Mouse (Mus musculus) embryonic facial prominence, embryonic 12.5 days (tissue): ENCODE data around the gene Elavl3. TPM values are rescaled to one million over a fixed set of nuclear protein-coding genes. Genes with fewer than 3 reads are reported as not detected.

Experiments
- ATAC-seq: fragments of 200-750 bp; cut with Nextera tagmentation; 2 replicates; pipeline ENCODE4 v1.8.0; 2017; ENCODE audit not compliant: insufficient number of reproducible peaks, insufficient read depth, low FRiP score, low TSS enrichment
- H3K27ac ChIP-seq: fragments of 300-500 bp; sonication (generic); 2 replicates; pipeline ENCODE4 v1.5.1; 2016; ENCODE audit warnings: mild to moderate bottlenecking
- H3K27me3 ChIP-seq: fragments of 300-500 bp; sonication (generic); 2 replicates; pipeline ENCODE4 v1.6.1; 2016; ENCODE audit warnings: mild to moderate bottlenecking, moderate library complexity
- H3K36me3 ChIP-seq: fragments of 300-500 bp; sonication (generic); 2 replicates; pipeline ENCODE4 v1.6.1; 2016; ENCODE audit warnings: mild to moderate bottlenecking
- H3K4me1 ChIP-seq: fragments of 300-500 bp; sonication (generic); 2 replicates; pipeline ENCODE4 v1.6.1; 2016
- H3K4me2 ChIP-seq: fragments of 300-500 bp; sonication (generic); replicated peaks from 2 replicates; pipeline ENCODE4 v1.6.1; 2016; ENCODE audit warnings: mild to moderate bottlenecking, moderate library complexity
- H3K4me3 ChIP-seq: fragments of 300-500 bp; sonication (generic); 2 replicates; pipeline ENCODE4 v1.5.1; 2016; ENCODE audit warnings: mild to moderate bottlenecking
- H3K9ac ChIP-seq: fragments of 300-500 bp; sonication (generic); 2 replicates; pipeline ENCODE4 v1.6.1; 2016; ENCODE audit warnings: mild to moderate bottlenecking, moderate library complexity
- H3K9me3 ChIP-seq: fragments of 300-500 bp; sonication (generic); 2 replicates; pipeline ENCODE4 v1.6.1; 2016; ENCODE audit warnings: mild to moderate bottlenecking, moderate library complexity
- WGBS: fragments of 180-500 bp; shearing (Covaris S2); methylation state at CpG from one replicate; pipeline ENCODE4 v1.1.7; 2016; 5-methylcytosine and 5-hydroxymethylcytosine counted together
- polyA plus RNA-seq: library from polyadenylated mRNA; unstranded; fragments of >200 nt; fragmentation: Nextera tagmentation; extraction: Ambion mirVana; gene quantifications from 2 replicates; pipeline ENCODE4 v1.2.1, GENCODE M21; 2016

Gene Elavl3
- polyA plus RNA-seq, 1 experiment from 2014 or later, result 6.4 TPM

GRCm38 (mm10) chr9:22002194-22003162 is 49.3 kb downstream of the Elavl3 start, which contains the start of the genes Ccdc151 and Prkcsh:
Gene Ccdc151 (minus strand): TSS chr9:22002634.
Gene Prkcsh (plus strand): TSS chr9:22002806.
- Histone ChIP-seq H3K9ac (peak within 1 kb of the TSS; percentile 64), H3K27me3 (no peaks in the 10 kb centered on the region), H3K27ac (peak within 1 kb of the TSS; percentile 26; the same call in 1 of the 2 replicates), H3K4me1 (peaks cover 26% of the 10 kb centered on the region), H3K4me2 (peak within 1 kb of the TSS; percentile 82), H3K36me3 (peaks cover 34% of the 10 kb centered on the region), H3K4me3 (peak within 1 kb of the TSS; percentile 72), H3K9me3 (no peaks in the 10 kb centered on the region)
- 5% methylated on average over 57 of the region's 57 CpGs for WGBS
- peak; percentile 100 for ATAC-seq

- H3K27me3 ChIP-seq, result no peaks in the 10 kb centered on the region
- ATAC-seq, result no peak
- H3K4me1 ChIP-seq, result peaks cover 20% of the 10 kb centered on the region
- no peak overlapping the region for H3K4me3 ChIP-seq
- H3K36me3 ChIP-seq, result peaks cover 26% of the 10 kb centered on the region
- WGBS, result 85% methylated on average over 4 of the region's 4 CpGs
- H3K9me3 ChIP-seq, result no peaks in the 10 kb centered on the region
- no peak overlapping the region for H3K27ac ChIP-seq
- no peak overlapping the region for H3K4me2 ChIP-seq
- H3K9ac ChIP-seq, result no peak overlapping the region
These were observed 50.2 kb downstream of the Elavl3 start for GRCm38 (mm10) chr9:22001633-22002032.

GRCm38 (mm10) chr9:22000296-22000695 is 51.5 kb downstream of the Elavl3 start:
- peaks cover 20% of the 10 kb centered on the region for H3K4me1 ChIP-seq
- H3K4me2 ChIP-seq, result no peak overlapping the region
- WGBS, result 90% methylated on average over 6 of the region's 6 CpGs
- no peak overlapping the region for H3K27ac ChIP-seq
- H3K4me3 ChIP-seq, result no peak overlapping the region
- no peaks in the 10 kb centered on the region for H3K27me3 ChIP-seq
- no peak overlapping the region for H3K9ac ChIP-seq
- H3K9me3 ChIP-seq, result no peaks in the 10 kb centered on the region
- no peak for ATAC-seq
- H3K36me3 ChIP-seq, result peaks cover 12% of the 10 kb centered on the region

- Histone ChIP-seq H3K4me2 (no peak overlapping the region), H3K9ac (no peak overlapping the region), H3K27ac (no peak overlapping the region), H3K27me3 (peaks cover 25% of the 10 kb centered on the region), H3K4me3 (no peak overlapping the region), H3K36me3 (no peaks in the 10 kb centered on the region), H3K4me1 (no peaks in the 10 kb centered on the region), H3K9me3 (no peaks in the 10 kb centered on the region)
- no peak for ATAC-seq
- 81% methylated on average over 3 of the region's 3 CpGs for WGBS
These were observed 55.5 kb downstream of the Elavl3 start for GRCm38 (mm10) chr9:21996178-21996867.

- Histone ChIP-seq H3K4me3 (no peak overlapping the region), H3K4me1 (peaks cover 19% of the 10 kb centered on the region), H3K4me2 (no peak overlapping the region), H3K27ac (no peak overlapping the region), H3K9ac (no peak overlapping the region), H3K9me3 (no peaks in the 10 kb centered on the region), H3K27me3 (peaks cover 66% of the 10 kb centered on the region), H3K36me3 (no peaks in the 10 kb centered on the region)
- WGBS, result 81% methylated on average over 4 of the region's 4 CpGs
- ATAC-seq, result no peak
These were observed 59.6 kb downstream of the Elavl3 start for GRCm38 (mm10) chr9:21992227-21992626.

GRCm38 (mm10) chr9:21989230-21990110 is 62.4 kb downstream of the Elavl3 start, which contains the start of gene Rgl3:
Gene Rgl3 (minus strand): TSS chr9:21989446.
- Histone ChIP-seq H3K4me1 (peaks cover 19% of the 10 kb centered on the region), H3K9ac (peak within 1 kb of the TSS; percentile 36), H3K27ac (no peak within 1 kb of the TSS), H3K9me3 (no peaks in the 10 kb centered on the region), H3K27me3 (peaks cover 91% of the 10 kb centered on the region), H3K4me3 (peak within 1 kb of the TSS; percentile 32), H3K4me2 (peak within 1 kb of the TSS; percentile 64), H3K36me3 (no peaks in the 10 kb centered on the region)
- WGBS, result under 1% methylated on average over 42 of the region's 42 CpGs
- ATAC-seq, result no peak

GRCm38 (mm10) chr9:21988421-21989101 is 63.3 kb downstream of the Elavl3 start:
- peak overlapping the region; percentile 32 for H3K4me3 ChIP-seq
- H3K9ac ChIP-seq, result peak overlapping the region; percentile 36
- no peaks in the 10 kb centered on the region for H3K9me3 ChIP-seq
- peaks cover 19% of the 10 kb centered on the region for H3K4me1 ChIP-seq
- peaks cover 91% of the 10 kb centered on the region for H3K27me3 ChIP-seq
- ATAC-seq, result no peak
- no peak overlapping the region for H3K27ac ChIP-seq
- WGBS, result 2% methylated on average over 32 of the region's 32 CpGs
- H3K36me3 ChIP-seq, result no peaks in the 10 kb centered on the region
- H3K4me2 ChIP-seq, result peak overlapping the region; percentile 64

GRCm38 (mm10) chr9:21987592-21988342 is 64.1 kb downstream of the Elavl3 start:
- peak overlapping the region; percentile 64 for H3K4me2 ChIP-seq
- H3K27ac ChIP-seq, result no peak overlapping the region
- H3K36me3 ChIP-seq, result no peaks in the 10 kb centered on the region
- 8% methylated on average over 36 of the region's 36 CpGs for WGBS
- no peaks in the 10 kb centered on the region for H3K9me3 ChIP-seq
- no peak overlapping the region for H3K9ac ChIP-seq
- H3K4me3 ChIP-seq, result peak overlapping the region; percentile 32; the same call in 1 of the 2 replicates
- H3K4me1 ChIP-seq, result peaks cover 19% of the 10 kb centered on the region
- H3K27me3 ChIP-seq, result peaks cover 84% of the 10 kb centered on the region
- ATAC-seq, result no peak

- Histone ChIP-seq H3K9ac (no peak overlapping the region), H3K36me3 (no peaks in the 10 kb centered on the region), H3K9me3 (no peaks in the 10 kb centered on the region), H3K4me2 (no peak overlapping the region), H3K27me3 (peaks cover 46% of the 10 kb centered on the region), H3K27ac (no peak overlapping the region), H3K4me1 (peaks cover 9% of the 10 kb centered on the region), H3K4me3 (no peak overlapping the region)
- no peak for ATAC-seq
- 18% methylated on average over 3 of the region's 3 CpGs for WGBS
These were observed 67.9 kb downstream of the Elavl3 start for GRCm38 (mm10) chr9:21983911-21984310.

GRCm38 (mm10) chr9:21978398-21979128 is 73.3 kb downstream of the Elavl3 start:
- Histone ChIP-seq H3K4me1 (no peaks in the 10 kb centered on the region), H3K27me3 (no peaks in the 10 kb centered on the region), H3K4me2 (no peak overlapping the region), H3K4me3 (no peak overlapping the region), H3K27ac (no peak overlapping the region), H3K9me3 (no peaks in the 10 kb centered on the region), H3K9ac (no peak overlapping the region), H3K36me3 (no peaks in the 10 kb centered on the region)
- 94% methylated on average over 4 of the region's 4 CpGs for WGBS
- no peak for ATAC-seq
